Mouse (Mus musculus): Measurements from ENCODE around the gene Etv6.

DNA sequence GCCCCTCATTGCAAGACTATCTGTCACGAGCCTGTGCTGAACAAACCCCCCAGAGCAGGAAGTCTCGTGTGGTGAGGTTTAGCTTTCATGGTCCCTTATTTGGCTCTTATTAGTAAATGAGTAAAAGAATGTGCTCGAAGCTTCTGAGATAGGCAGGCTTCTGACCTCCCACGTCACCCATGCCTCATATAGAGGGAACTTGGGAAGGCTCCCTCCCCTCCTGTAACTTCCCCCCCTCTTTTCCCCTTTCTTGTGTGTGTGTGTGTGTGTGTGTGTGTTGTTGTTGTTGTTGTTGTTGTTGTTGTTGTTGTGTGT, 54.8 kb downstream of the Etv6 start:
- TF ChIP-seq EP300 (IDR thresholded peaks at IDR 0.05; ENCODE audit: low read depth), result no peak
- TF ChIP-seq CTCF (IDR thresholded peaks at IDR 0.05; ENCODE audit: low read depth), result no peak

Data from heart, postnatal 0 days (tissue).